Mouse (Mus musculus): ENCODE data around the gene Vax2. TPM values are rescaled to one million over a fixed set of nuclear protein-coding genes. Genes with fewer than 3 reads are reported as not detected.

Gene Vax2
- polyA plus RNA-seq, 1 experiment from 2014 or later: not detected

DNA sequence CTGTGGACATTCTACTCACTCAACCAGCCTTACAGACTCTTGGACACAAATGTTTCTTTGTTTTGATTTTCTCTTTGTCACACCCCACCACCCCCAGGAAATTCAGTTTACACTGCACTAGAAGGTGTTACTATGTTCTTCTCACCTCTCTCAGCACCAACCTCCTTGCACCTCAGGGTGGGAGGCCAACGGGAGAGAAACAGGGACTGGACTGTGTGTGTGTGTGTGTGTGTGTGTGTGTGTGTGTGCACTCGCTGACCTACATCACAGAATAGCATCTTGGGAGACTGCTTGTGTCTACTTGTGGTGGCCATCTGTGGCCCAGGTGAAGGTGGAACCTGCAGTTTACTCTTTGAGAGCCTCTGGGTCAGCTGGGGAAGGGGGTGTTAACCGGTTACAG is 75.4 kb downstream of the Vax2 start:
- WGBS: 64% methylated on average over 3 of the region's 3 CpGs
- ATAC-seq (ENCODE audit: insufficient number of reproducible peaks, insufficient read depth, low FRiP score, low read depth): no peak
- Histone ChIP-seq H3K36me3 (ENCODE audit: control insufficient read depth, insufficient read depth, low read length) (no peaks in the 10 kb centered on the region), H3K4me1 (ENCODE audit: control insufficient read depth in 2 of 2, insufficient read depth in 2 of 2, low read length in 2 of 2) (peaks cover 0 to under 1% of the 10 kb centered on the region in 2 experiments; a peak in 1 of 4 replicates), H3K27me3 (ENCODE audit: control insufficient read depth, insufficient read depth, low read length) (no peaks in the 10 kb centered on the region), H3K9me3 (ENCODE audit: control insufficient read depth, low read length) (no peaks in the 10 kb centered on the region), H3K4me3 (ENCODE audit: control insufficient read depth in 1 of 2, insufficient read depth in 1 of 2, low read depth in 1 of 2, low read length in 2 of 2) (no peak overlapping the region), H3K4me2 (ENCODE audit: low read length) (no peak overlapping the region), H3K27ac (replicated peaks in 1 of 2; ENCODE audit: control insufficient read depth in 1 of 2, insufficient read depth in 1 of 2, low read depth in 2 of 2, low read length in 2 of 2) (no peak overlapping the region), H3K9ac (ENCODE audit: low read length) (no peak overlapping the region)

Other genes starting within 250 kb of the Vax2 start
- 51.2 and 59.1 TPM in 2 replicates for gene Dguok, start 204.3 kb upstream of the Vax2 start, polyA plus RNA-seq (2014; fragmentation: Nextera tagmentation; extraction: Ambion mirVana)
- gene Actg2, start 175.0 kb upstream of the Vax2 start, polyA plus RNA-seq (2014; fragmentation: Nextera tagmentation; extraction: Ambion mirVana): 6.0 and 12.2 TPM in 2 replicates
- gene Stambp, start 138.5 kb upstream of the Vax2 start, polyA plus RNA-seq (2014; fragmentation: Nextera tagmentation; extraction: Ambion mirVana): 27.7 TPM in 2 replicates
- 0.46 and 0.70 TPM in 2 replicates for gene Clec4f, start 55.1 kb upstream of the Vax2 start, polyA plus RNA-seq (2014; fragmentation: Nextera tagmentation; extraction: Ambion mirVana)
- gene Cd207, start 33.4 kb upstream of the Vax2 start, polyA plus RNA-seq (2014; fragmentation: Nextera tagmentation; extraction: Ambion mirVana): 0.22 TPM in 2 replicates
- not detected in 2 replicates for gene Atp6v1b1, start 31.7 kb downstream of the Vax2 start, polyA plus RNA-seq (2014; fragmentation: Nextera tagmentation; extraction: Ambion mirVana)
- gene Ankrd53, start 51.4 kb downstream of the Vax2 start, polyA plus RNA-seq (2014; fragmentation: Nextera tagmentation; extraction: Ambion mirVana): not detected in 2 replicates
- gene Tex261, start 64.5 kb downstream of the Vax2 start, polyA plus RNA-seq (2014; fragmentation: Nextera tagmentation; extraction: Ambion mirVana): 70.3 and 75.9 TPM in 2 replicates
- gene Nagk, start 83.7 kb downstream of the Vax2 start, polyA plus RNA-seq (2014; fragmentation: Nextera tagmentation; extraction: Ambion mirVana): 64.8 and 69.6 TPM in 2 replicates
- 11.1 and 14.9 TPM in 2 replicates for gene Paip2b, start 120.5 kb downstream of the Vax2 start, polyA plus RNA-seq (2014; fragmentation: Nextera tagmentation; extraction: Ambion mirVana)
- gene Zfp638, start 155.8 kb downstream of the Vax2 start, polyA plus RNA-seq (2014; fragmentation: Nextera tagmentation; extraction: Ambion mirVana): 51.1 and 52.3 TPM in 2 replicates